Mouse (Mus musculus): ENCODE data around the gene Sdad1.

The Sdad1 gene

DNA sequence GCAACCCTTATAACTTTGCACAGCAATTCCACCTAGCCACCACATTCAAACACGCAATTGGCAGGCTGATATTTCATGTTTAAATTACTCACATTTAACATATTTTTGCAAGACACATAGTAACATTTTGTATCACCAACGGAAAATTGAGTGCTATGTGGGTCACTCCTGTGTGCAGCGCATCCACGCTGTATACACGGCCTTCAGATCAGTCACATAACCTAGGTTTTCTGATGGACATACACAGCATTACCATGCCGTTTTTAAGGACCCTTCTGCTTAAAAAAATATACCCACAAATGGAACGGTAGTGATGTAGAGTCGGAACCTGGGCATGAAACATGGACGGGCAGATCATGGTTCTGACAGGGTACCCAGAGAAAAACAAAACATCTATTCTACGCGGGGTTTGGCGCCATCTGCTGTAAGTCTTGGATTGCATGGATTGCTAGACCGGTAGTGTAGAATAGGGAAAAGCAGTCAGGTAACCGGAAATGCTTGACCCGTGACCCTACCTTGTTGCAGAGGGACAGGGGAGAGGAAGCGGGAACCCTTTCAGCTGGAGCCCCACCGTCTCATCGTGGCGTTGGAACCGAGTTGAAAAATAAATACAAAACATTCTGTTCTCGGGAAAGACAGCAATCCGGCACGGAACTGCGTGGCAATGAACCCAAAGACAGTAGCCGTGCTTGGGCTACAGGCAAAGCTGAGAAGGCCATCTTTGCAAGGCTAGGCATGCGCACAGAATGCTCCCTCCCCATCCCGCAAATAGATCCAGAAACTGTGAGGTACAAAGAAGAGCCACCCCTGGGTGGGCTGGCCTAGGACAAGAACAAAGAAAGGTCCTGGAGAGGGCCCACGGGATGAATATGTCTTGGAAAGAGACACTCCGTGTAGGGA is 70.7 kb downstream of the Sdad1 start:
- peak; percentile 72 to 76 for DNase-seq

DNA sequence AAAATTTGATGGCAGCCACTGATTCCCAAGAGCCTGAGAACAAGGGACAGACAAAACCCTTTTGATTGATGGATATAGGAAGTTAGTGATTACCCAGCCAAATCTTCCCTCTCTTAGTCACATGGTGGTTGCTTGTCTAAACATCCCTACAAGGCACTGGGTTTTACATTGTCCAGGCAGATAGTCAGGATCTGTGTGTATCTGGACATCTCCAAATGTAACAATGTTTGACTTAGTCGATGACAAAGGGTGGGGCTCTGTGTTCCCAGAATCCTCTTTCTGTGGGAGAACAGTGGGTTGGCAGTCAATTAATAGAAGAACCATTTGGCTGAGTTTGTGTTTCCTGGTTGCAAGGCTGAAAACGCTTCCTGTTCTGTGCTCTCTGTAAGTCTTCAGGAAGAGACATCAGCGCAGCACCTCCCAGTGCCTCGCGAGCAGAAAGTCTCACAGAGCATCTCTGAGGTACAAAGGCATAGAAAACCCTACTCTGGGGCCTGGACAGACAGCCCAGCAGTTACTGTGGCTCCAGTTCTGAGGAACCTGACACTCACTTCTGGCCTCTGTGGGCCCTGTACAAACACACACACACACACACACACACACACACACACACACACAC is 75.2 kb downstream of the Sdad1 start:
- DNase-seq, result no peak
